Mouse (Mus musculus) G1E (cell line): ENCODE results near the gene Cd47. TPM values are rescaled to one million over a fixed set of nuclear protein-coding genes. Genes with fewer than 3 reads are reported as not detected.

Experiments
- ATAC-seq: 2 replicates; pipeline ENCODE4 v1.8.0; 2016; ENCODE audit warnings: mild to moderate bottlenecking; ENCODE audit not compliant: insufficient number of reproducible peaks, poor library complexity, low FRiP score, severe bottlenecking; ENCODE audit errors: extremely low read depth
- DNase-seq: peaks from one replicate; pipeline ENCODE4 v3.0.0; 2012; ENCODE audit warnings: low spot score
- H3K27me3 ChIP-seq: 2 replicates; pipeline ENCODE4 v1.6.1; 2012; ENCODE audit warnings: mild to moderate bottlenecking, low read length, inconsistent platforms; ENCODE audit not compliant: insufficient read depth
- H3K36me3 ChIP-seq: replicated peaks from 2 replicates; pipeline ENCODE3; 2012; ENCODE audit warnings: mild to moderate bottlenecking, inconsistent platforms
- H3K4me1 ChIP-seq: 2 replicates; pipeline ENCODE4 v1.6.1; 2012; ENCODE audit warnings: low read depth, low read length, inconsistent platforms, mixed read lengths; ENCODE audit not compliant: insufficient read depth
- H3K4me3 ChIP-seq: 2 replicates; pipeline ENCODE4 v1.5.1; 2012; ENCODE audit warnings: low read depth, mild to moderate bottlenecking, inconsistent platforms, low read length, moderate library complexity, mixed read lengths
- H3K9me3 ChIP-seq: replicated peaks from 2 replicates; pipeline ENCODE4 v1.6.1; 2012; ENCODE audit warnings: inconsistent platforms
- CTCF ChIP-seq: IDR thresholded peaks from 2 replicates; pipeline ENCODE4 v1.5.1; 2012; ENCODE audit warnings: low read depth, low read length, inconsistent platforms, mixed read lengths
- GATA1 ChIP-seq: IDR thresholded peaks from 2 replicates; pipeline ENCODE4 v1.6.1; 2012; ENCODE audit warnings: borderline replicate concordance, low read length, inconsistent platforms, mixed read lengths
- GATA2 ChIP-seq: IDR thresholded peaks from 2 replicates; pipeline ENCODE4 v1.6.1; 2012; ENCODE audit warnings: low read depth, low read length, inconsistent platforms, borderline replicate concordance
- POLR2AphosphoS5 ChIP-seq: IDR thresholded peaks from 2 replicates; pipeline ENCODE4 v1.6.1; 2012; ENCODE audit warnings: low read depth, low read length, inconsistent platforms; ENCODE audit not compliant: insufficient replicate concordance
- TAL1 ChIP-seq: conservative IDR thresholded peaks from 2 replicates; pipeline ENCODE4 v1.6.1; 2012; ENCODE audit warnings: low read depth, low read length, inconsistent platforms, mixed read lengths
- polyA plus RNA-seq: library from polyadenylated mRNA; stranded (reverse); fragments of >175 nt; gene quantifications from 2 replicates; pipeline ENCODE4 v1.2.3, GENCODE M21; 2012
- total RNA-seq, 2 experiments: library from RNA; stranded (forward) in 1 of 2; stranded (reverse) in 1 of 2; fragments of 200-1000 nt in 1 of 2; fragments of >200 nt in 1 of 2; fragmentation: Nextera tagmentation in 1 of 2; gene quantifications; 2 replicates each; pipeline ENCODE4 v1.2.3; 2014 to 2017

Cd47 gene
- total and polyA plus RNA-seq, 3 experiments, result 88.8 to 451 (median 155) TPM

GRCm38 (mm10) chr16:49854194-49854593 lies 53.9 kb downstream of the Cd47 start:
- Histone ChIP-seq H3K36me3 (peaks cover 7% of the 10 kb centered on the region), H3K4me3 (peak overlapping the region; percentile 94), H3K27me3 (no peaks in the 10 kb centered on the region), H3K9me3 (no peaks in the 10 kb centered on the region), H3K4me1 (peaks cover 42% of the 10 kb centered on the region)
- ATAC-seq (no peak), DNase-seq (no peak)
- no peak for TF ChIP-seq TAL1
- TF ChIP-seq POLR2AphosphoS5, result no peak
- no peak for TF ChIP-seq CTCF
- TF ChIP-seq GATA2, result no peak
- TF ChIP-seq GATA1, result no peak

GRCm38 (mm10) chr16:49854931-49855835 lies 54.9 kb downstream of the Cd47 start:
- TF ChIP-seq CTCF (no peak), GATA2 (no peak), POLR2AphosphoS5 (no peak), GATA1 (no peak), TAL1 (no peak)
- Histone ChIP-seq H3K27me3 (no peaks in the 10 kb centered on the region), H3K9me3 (no peaks in the 10 kb centered on the region), H3K4me1 (peaks cover 49% of the 10 kb centered on the region), H3K4me3 (peak overlapping the region; percentile 94), H3K36me3 (peaks cover 17% of the 10 kb centered on the region)
- peak; percentile 89 for DNase-seq
- ATAC-seq, result peak; percentile 56

- H3K4me1 ChIP-seq, result peaks cover 55% of the 10 kb centered on the region
- peaks cover 23% of the 10 kb centered on the region for H3K36me3 ChIP-seq
- H3K4me3 ChIP-seq, result peak overlapping the region; percentile 94
- DNase-seq (peak; percentile 59), ATAC-seq (peak; percentile 6; the same call in 1 of the 2 replicates)
- no peaks in the 10 kb centered on the region for H3K27me3 ChIP-seq
- TF ChIP-seq GATA1, result no peak
- no peak for TF ChIP-seq CTCF
- TF ChIP-seq TAL1, result no peak
- H3K9me3 ChIP-seq, result no peaks in the 10 kb centered on the region
Observed at GRCm38 (mm10) chr16:49855836-49856503, 55.6 kb downstream of the Cd47 start.

GRCm38 (mm10) chr16:49856661-49857060 lies 56.3 kb downstream of the Cd47 start:
- H3K27me3 ChIP-seq, result no peaks in the 10 kb centered on the region
- H3K36me3 ChIP-seq, result peaks cover 28% of the 10 kb centered on the region
- peaks cover 57% of the 10 kb centered on the region for H3K4me1 ChIP-seq
- H3K9me3 ChIP-seq, result no peaks in the 10 kb centered on the region
- H3K4me3 ChIP-seq, result peak overlapping the region; percentile 94
- no peak for DNase-seq
- TF ChIP-seq CTCF, result no peak
- TF ChIP-seq POLR2AphosphoS5, result no peak
- no peak for TF ChIP-seq GATA2
- no peak for TF ChIP-seq TAL1
- TF ChIP-seq GATA1, result no peak
- ATAC-seq, result no peak

- H3K9me3 ChIP-seq, result no peaks in the 10 kb centered on the region
- H3K36me3 ChIP-seq, result peaks cover 36% of the 10 kb centered on the region
- peak overlapping the region; percentile 94 for H3K4me3 ChIP-seq
- H3K4me1 ChIP-seq, result peaks cover 61% of the 10 kb centered on the region
- DNase-seq (peak; percentile 48), ATAC-seq (no peak)
- no peaks in the 10 kb centered on the region for H3K27me3 ChIP-seq
- TF ChIP-seq CTCF, result no peak
- TF ChIP-seq GATA1, result no peak
- TF ChIP-seq TAL1, result no peak
- no peak for TF ChIP-seq POLR2AphosphoS5
- TF ChIP-seq GATA2, result no peak
Observed at GRCm38 (mm10) chr16:49857504-49858160, 57.3 kb downstream of the Cd47 start.

- Histone ChIP-seq H3K36me3 (peaks cover 42% of the 10 kb centered on the region), H3K4me1 (peaks cover 63% of the 10 kb centered on the region)
Observed at GRCm38 (mm10) chr16:49858161-49858906, 58.0 kb downstream of the Cd47 start.

More at GRCm38 (mm10) chr16:49858161-49858906, 58.0 kb downstream of the Cd47 start:
- Histone ChIP-seq H3K4me3 (peak overlapping the region; percentile 94), H3K27me3 (no peaks in the 10 kb centered on the region), H3K9me3 (no peaks in the 10 kb centered on the region)
- ATAC-seq (no peak), DNase-seq (no peak)
- no peak for TF ChIP-seq CTCF
- no peak for TF ChIP-seq TAL1
- TF ChIP-seq POLR2AphosphoS5, result no peak
- no peak for TF ChIP-seq GATA2
- TF ChIP-seq GATA1, result no peak
